Mouse (Mus musculus): Measurements from ENCODE around the gene Src.
A peak's percentile ranks its signal among the peaks of the same experiment; 100 is the strongest.

Gene Src

DNA sequence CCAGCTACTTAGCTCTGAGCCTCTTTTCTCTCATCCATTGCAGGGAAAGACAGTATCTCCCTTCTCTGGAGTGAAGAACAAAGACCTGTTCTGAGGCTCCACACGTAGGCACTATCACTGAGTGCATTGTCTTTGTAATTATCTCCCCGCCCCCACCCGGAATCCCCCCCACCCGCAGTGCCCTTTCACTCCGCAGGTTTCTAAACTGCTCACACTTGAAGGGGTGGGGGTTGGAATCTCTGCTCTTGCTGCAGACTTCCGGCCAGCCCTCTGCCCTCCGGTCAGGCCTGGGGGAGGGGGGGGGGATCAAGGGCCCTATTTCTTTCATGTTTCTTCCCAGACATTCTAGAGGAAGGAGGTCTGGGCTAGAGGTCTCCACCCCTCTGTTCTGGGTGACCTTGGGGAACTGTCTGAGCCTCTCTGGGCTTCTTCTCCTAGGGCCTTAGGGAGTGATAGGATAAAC lies 396 bp downstream of the Src start:
- DNase-seq, result no peak

GRCm38 (mm10) chr2:157419506-157419905 lies 1.3 kb downstream of the Src start:
- DNase-seq, result no peak

DNA sequence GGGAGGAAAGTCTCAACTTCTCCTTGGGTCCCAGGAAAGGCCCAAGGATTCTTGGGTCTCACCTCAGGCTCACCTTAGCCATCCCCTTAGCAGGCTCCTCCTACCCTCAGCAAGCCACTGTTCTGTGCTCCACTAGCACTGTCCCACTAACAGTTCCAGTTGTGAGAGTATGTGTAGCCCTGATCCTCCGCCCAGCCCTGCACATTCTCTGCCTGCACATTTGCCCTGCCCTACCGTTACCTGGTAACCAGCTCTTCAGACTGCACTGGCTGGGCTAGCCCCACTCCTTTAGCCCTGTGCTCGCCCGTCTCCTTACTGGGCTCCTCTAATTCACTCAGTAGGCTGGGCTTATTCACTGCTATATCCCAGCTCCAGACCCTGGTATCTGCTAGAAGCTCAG lies 2.2 kb downstream of the Src start:
- DNase-seq, result no peak

- no peak for DNase-seq
Measured at GRCm38 (mm10) chr2:157422062-157422655, 3.9 kb downstream of the Src start.

DNA sequence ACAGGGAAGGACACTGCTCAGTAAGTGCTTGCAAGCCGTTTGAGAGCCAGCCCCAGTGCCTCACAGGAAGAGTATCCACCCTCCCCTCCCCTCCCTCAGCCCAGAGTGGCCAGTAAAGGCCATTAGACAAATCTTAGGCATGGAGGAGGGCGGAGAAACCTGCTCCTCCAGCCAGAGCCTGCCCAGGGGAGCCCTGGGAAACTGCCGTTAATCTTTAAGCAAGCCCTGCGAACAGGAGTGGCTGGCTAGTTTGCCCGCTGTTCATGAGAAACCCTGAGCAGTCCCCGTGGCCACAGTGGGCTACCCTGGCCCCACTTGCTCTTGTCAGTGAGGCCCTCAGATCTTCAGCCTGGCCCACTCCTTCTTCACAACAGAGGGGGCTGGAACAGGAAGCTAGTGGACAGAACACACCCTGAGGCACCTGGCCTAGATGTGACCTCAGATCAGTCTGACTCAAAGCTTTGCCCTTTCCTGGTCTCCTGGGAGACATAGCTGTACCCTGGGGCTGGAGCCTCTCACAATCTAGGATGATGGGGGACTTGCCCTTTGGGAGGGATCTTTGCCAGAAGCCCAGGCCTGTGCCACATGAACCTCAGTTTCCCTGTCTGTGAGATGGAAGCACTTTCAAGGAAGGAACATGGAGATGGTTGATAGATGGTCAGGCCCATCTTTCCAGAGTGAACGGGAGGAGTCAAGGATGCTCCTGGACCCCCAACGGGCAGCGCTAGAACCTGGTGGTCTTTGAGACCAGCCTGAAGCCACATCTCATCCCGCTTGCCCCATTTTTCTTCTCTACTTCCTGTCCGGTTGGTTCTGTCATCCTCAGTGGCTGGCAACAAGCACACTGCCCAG lies 4.8 kb downstream of the Src start:
- no peak for DNase-seq

- no peak for DNase-seq
Measured at GRCm38 (mm10) chr2:157423706-157424125, 5.5 kb downstream of the Src start.

DNA sequence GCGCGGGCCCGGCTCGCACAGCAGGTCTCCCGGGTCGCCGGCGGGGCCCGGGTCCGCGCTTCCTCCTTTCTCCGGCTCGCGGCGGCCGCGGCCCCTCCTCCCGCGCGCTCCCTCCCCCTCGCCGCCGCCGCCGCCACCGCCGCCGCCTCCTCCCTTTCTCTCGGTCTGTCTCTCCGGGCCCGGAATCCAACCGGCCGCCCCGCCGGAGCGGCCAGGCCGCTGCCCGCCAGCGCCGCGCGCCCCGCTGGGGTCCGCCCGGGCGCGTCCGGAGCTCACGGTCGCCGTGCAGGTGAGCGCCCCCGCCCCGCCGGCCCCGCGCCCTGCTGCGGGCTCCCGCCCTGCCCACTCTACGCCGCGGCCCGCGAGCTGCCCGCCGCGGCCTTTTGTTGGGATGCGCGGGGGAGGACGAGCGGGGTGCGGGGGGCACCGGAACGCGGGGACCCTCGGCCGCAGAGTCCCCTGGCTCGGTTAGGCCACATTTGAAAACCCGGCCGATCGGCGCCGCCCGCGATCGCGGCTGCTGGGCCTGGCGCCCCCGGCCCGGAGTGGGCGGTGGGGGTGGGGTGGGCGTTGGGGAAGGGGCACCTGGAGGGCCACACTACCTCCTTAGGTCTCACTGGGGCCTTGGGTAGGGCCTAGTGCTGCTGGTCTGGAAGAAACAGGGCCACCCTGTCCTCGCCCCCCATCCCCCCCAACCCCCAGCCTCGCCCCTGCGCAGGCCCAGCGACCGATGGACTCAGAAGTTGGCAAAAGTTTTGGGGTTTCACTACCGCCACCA lies 6.1 kb downstream of the Src start:
- peak in 1 of 2 experiments; percentile 32 for DNase-seq

GRCm38 (mm10) chr2:157424904-157425642 lies 6.8 kb downstream of the Src start:
- DNase-seq, result no peak

DNA sequence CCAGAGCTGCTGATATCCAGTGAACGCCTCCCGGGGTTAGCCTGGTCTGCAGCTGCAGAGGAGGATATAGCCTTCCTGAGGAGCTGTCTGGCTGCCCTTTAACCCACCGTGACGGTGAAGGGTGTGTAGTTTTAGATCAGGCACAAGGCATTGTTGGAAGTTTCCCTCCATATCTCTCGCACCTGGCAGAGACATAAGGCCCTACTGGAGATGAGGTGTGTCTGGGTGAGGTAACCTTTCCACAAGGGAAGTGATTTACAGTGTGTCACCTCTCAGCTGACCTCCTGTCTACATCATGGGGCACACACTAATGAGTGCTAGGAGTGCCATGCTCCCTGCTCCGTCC lies 7.4 kb downstream of the Src start:
- DNase-seq, result no peak

- DNase-seq, result no peak
Measured at GRCm38 (mm10) chr2:157426171-157426570, 7.9 kb downstream of the Src start.

GRCm38 (mm10) chr2:157427164-157427563 lies 8.9 kb downstream of the Src start:
- no peak for DNase-seq

- DNase-seq, result peak; percentile 31
Measured at GRCm38 (mm10) chr2:157428351-157429139, 10.3 kb downstream of the Src start.

GRCm38 (mm10) chr2:157429735-157430134 lies 11.5 kb downstream of the Src start:
- DNase-seq, result no peak

- DNase-seq, result no peak
Measured at GRCm38 (mm10) chr2:157430667-157431429, 12.6 kb downstream of the Src start.

GRCm38 (mm10) chr2:157431912-157432311 lies 13.7 kb downstream of the Src start:
- no peak for DNase-seq

DNA sequence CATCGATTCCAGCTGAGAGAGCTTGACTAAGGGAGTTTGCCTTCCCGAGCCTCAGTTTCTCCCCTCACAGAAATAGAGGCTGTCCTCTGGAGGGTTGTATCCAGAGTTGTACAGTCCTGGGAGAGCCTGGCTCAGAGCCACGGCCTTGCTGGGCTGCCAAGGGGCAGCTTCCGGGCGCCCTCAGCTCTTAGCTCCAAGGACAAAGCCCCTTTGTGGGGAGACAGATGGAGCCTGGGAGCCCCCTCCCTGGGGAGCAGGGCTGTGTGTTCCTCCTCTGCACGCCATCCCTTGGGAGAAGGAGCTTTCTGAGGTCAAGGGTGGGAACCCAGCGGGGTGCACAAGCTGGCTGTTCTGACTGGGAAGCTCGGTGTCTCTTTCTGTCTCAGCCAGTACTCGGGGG lies 14.2 kb downstream of the Src start:
- no peak for DNase-seq

DNA sequence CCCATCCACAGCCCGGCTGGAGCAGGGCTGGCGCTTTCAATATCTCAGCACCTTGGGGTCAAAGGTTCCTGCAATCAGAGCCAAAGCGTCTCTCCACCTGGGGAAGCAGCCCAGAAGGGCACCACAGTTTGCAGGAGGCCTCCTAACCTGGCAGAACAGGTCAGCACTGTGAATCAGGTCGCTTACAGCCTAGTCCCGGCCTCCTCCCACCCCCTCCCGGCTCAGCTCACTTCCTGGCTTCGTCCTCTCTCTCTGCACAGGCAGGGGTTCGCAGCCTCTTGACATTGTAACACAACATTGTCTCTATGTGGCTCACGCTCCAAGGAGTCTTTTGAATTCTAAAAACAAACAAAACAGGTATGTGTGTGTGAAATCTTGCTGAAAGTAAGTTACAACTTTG lies 15.8 kb downstream of the Src start:
- DNase-seq, result no peak

GRCm38 (mm10) chr2:157434497-157434896 lies 16.3 kb downstream of the Src start:
- DNase-seq, result no peak

DNA sequence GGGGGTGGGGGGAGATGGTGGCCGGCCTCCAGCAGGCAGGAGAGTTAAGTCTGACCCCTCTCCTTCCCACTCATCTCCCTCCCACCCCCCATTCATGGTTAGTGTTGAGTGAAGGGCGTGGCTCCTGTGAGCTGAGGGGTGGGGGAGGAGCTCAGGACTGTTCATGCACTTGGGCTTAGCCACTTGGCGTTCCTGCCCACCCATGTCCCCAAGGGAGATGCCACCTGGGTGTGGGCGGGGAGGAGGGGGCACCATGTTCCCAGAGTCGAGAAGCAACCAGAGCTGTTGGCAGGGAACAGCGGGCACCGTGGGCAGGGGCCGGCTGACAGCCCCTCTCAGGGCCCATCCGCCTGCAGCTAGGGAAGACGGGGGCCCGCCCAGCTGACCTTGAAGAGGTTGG lies 18.3 kb downstream of the Src start:
- DNase-seq, result no peak

- no peak for DNase-seq
Measured at GRCm38 (mm10) chr2:157437123-157437522, 18.9 kb downstream of the Src start.

- no peak for DNase-seq
Measured at GRCm38 (mm10) chr2:157441363-157441762, 23.1 kb downstream of the Src start.
